Mouse (Mus musculus): ENCODE measurements at regions not wholly inside any gene's neighbourhood (a gene's known extent, or its start where the extent isn't known, plus 50 kb on each side); places are given as distances from the start of the nearest gene placed in this dataset.
A peak's percentile ranks its signal among the peaks of the same experiment; 100 is the strongest.

- WGBS = 56% methylated on average over 1 of the region's 1 CpGs
- H3K9ac ChIP-seq (ENCODE audit: low read depth, low read length) = no peak overlapping the region
- intact Hi-C loops (cut with DNase I) = no loop called here
- no peak for TF ChIP-seq CTCF (IDR thresholded peaks at IDR 0.05)
- TF ChIP-seq POLR2A (IDR thresholded peaks at IDR 0.05; ENCODE audit: insufficient read depth, low read depth, low read length) = no peak
- H3K79me2 ChIP-seq (replicated peaks; ENCODE audit: control insufficient read depth, insufficient read depth, low read length) = no peaks in the 10 kb centered on the region
- peaks cover 9% of the 10 kb centered on the region; the same call in 1 of the 2 replicates for H3K36me3 ChIP-seq (ENCODE audit: control insufficient read depth, insufficient read depth, low read length)
- peaks cover 4% of the 10 kb centered on the region for H3K4me1 ChIP-seq (ENCODE audit: control insufficient read depth, insufficient read depth, low read length)
- H3K4me3 ChIP-seq = no peak overlapping the region
- H3K27ac ChIP-seq = no peak overlapping the region
- H3K27me3 ChIP-seq (ENCODE audit: control insufficient read depth, insufficient read depth, low read length) = no peaks in the 10 kb centered on the region
- DNase-seq = no peak
These were observed 74.6 kb upstream of the Tent5a start for GRCm38 (mm10) chr9:85401736-85402135.

- Histone ChIP-seq H3K27ac (no peak overlapping the region), H3K36me3 (ENCODE audit: control insufficient read depth, insufficient read depth, low read length) (peaks cover 9% of the 10 kb centered on the region; the same call in 1 of the 2 replicates), H3K4me3 (no peak overlapping the region), H3K4me1 (ENCODE audit: control insufficient read depth, insufficient read depth, low read length) (peaks cover 4% of the 10 kb centered on the region), H3K9ac (ENCODE audit: low read depth, low read length) (no peak overlapping the region), H3K27me3 (ENCODE audit: control insufficient read depth, insufficient read depth, low read length) (no peaks in the 10 kb centered on the region), H3K79me2 (replicated peaks; ENCODE audit: control insufficient read depth, insufficient read depth, low read length) (no peaks in the 10 kb centered on the region)
- DNase-seq = peak in 1 of 2 experiments; percentile 35
- 0 out of 2 replicates have a peak, but pooled peaks have one; percentile 15 for TF ChIP-seq EP300 (IDR thresholded peaks at IDR 0.05; ENCODE audit: insufficient read depth, low read depth, low read length)
- TF ChIP-seq POLR2A (IDR thresholded peaks at IDR 0.05; ENCODE audit: insufficient read depth, low read depth, low read length) = no peak
- 21% methylated on average over 12 of the region's 12 CpGs for WGBS
- intact Hi-C loops (cut with DNase I) = no loop called here
These were observed 73.6 kb upstream of the Tent5a start for GRCm38 (mm10) chr9:85400600-85401313.

GRCm38 (mm10) chr9:85394975-85395374 lies 67.8 kb upstream of the Tent5a start:
- Histone ChIP-seq H3K4me1 (ENCODE audit: control insufficient read depth, insufficient read depth, low read length) (no peaks in the 10 kb centered on the region; the same call in 1 of the 2 replicates), H3K9ac (ENCODE audit: low read depth, low read length) (no peak overlapping the region), H3K79me2 (replicated peaks; ENCODE audit: control insufficient read depth, insufficient read depth, low read length) (no peaks in the 10 kb centered on the region), H3K4me3 (no peak overlapping the region), H3K36me3 (ENCODE audit: control insufficient read depth, insufficient read depth, low read length) (no peaks in the 10 kb centered on the region), H3K27ac (no peak overlapping the region), H3K27me3 (ENCODE audit: control insufficient read depth, insufficient read depth, low read length) (no peaks in the 10 kb centered on the region)
- DNase-seq = no peak
- 63% methylated on average over 6 of the region's 6 CpGs for WGBS
- no peak for TF ChIP-seq POLR2A (IDR thresholded peaks at IDR 0.05; ENCODE audit: insufficient read depth, low read depth, low read length)
- no peak for TF ChIP-seq EP300 (IDR thresholded peaks at IDR 0.05; ENCODE audit: insufficient read depth, low read depth, low read length)
- TF ChIP-seq CTCF (IDR thresholded peaks at IDR 0.05) = no peak
- intact Hi-C loops (cut with DNase I) = no loop called here

DNA sequence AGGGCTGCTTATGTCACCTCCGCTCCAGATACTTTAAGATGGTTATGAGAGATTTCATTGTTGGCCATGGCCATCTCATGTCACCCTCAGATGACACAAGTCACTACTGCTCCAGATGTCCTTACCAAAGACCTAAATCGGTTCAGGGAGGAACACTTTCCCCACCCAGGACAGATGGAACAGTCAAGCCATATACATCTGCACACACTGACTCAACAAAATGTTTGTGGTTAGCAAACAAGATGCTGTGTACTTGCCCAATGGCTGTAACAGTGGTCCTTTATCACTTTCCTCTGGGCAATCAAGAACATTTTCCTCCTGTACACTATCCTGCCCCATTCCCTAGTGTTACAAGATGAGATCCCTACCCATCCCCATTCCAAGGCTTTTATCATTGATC lies 64.1 kb upstream of the Tent5a start:
- 88% methylated on average over 2 of the region's 2 CpGs for WGBS
- TF ChIP-seq CTCF (IDR thresholded peaks at IDR 0.05) = no peak
- TF ChIP-seq POLR2A (IDR thresholded peaks at IDR 0.05; ENCODE audit: insufficient read depth, low read depth, low read length) = no peak
- TF ChIP-seq EP300 (IDR thresholded peaks at IDR 0.05; ENCODE audit: insufficient read depth, low read depth, low read length) = no peak

DNA sequence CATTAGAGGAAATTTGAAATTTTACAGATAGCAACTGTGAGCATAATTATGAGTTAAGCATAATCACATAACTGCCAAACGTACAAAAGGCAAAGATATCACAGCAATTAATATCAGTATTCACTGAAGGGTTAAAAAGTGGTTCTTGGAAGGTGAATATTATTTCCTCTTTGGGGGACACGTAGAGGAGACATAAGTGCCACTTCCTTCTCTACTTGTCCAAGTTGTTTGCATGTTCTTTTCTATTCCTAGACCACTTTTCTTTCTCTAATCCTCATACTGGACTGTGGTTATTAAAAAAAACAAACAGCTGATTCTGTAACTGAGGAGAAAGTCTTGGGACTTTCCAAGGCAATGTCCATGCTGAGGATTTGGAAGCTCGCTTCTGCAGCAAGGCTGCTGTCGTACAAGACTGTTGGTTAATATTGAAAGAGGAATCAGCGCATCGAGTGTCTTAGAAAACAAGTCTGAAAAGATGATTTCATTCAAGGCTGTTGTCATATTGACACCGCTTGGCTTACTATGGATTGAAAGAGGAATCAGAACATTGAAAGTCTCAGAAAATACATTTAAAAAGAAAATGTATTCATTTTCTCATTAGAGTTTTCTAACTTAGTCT lies 61.7 kb upstream of the Tent5a start:
- TF ChIP-seq CTCF (IDR thresholded peaks at IDR 0.05) = no peak
- no peak for TF ChIP-seq EP300 (IDR thresholded peaks at IDR 0.05; ENCODE audit: insufficient read depth, low read depth, low read length)
- TF ChIP-seq POLR2A (IDR thresholded peaks at IDR 0.05; ENCODE audit: insufficient read depth, low read depth, low read length) = no peak
- no peak overlapping the region for H3K4me3 ChIP-seq
- H3K4me1 ChIP-seq (ENCODE audit: control insufficient read depth, insufficient read depth, low read length) = no peaks in the 10 kb centered on the region; the same call in 1 of the 2 replicates
- intact Hi-C loops (cut with DNase I) = no loop called here
- DNase-seq = no peak
- H3K27me3 ChIP-seq (ENCODE audit: control insufficient read depth, insufficient read depth, low read length) = no peaks in the 10 kb centered on the region
- no peaks in the 10 kb centered on the region for H3K79me2 ChIP-seq (replicated peaks; ENCODE audit: control insufficient read depth, insufficient read depth, low read length)
- no peak overlapping the region for H3K9ac ChIP-seq (ENCODE audit: low read depth, low read length)
- H3K27ac ChIP-seq = no peak overlapping the region
- no peaks in the 10 kb centered on the region for H3K36me3 ChIP-seq (ENCODE audit: control insufficient read depth, insufficient read depth, low read length)
- WGBS = 59% methylated on average over 7 of the region's 7 CpGs

More for the DNA sequence above, 64.1 kb upstream of the Tent5a start:
- intact Hi-C loops (cut with DNase I) = no loop called here
- Histone ChIP-seq H3K27ac (no peak overlapping the region), H3K9ac (ENCODE audit: low read depth, low read length) (no peak overlapping the region), H3K27me3 (ENCODE audit: control insufficient read depth, insufficient read depth, low read length) (no peaks in the 10 kb centered on the region), H3K4me1 (ENCODE audit: control insufficient read depth, insufficient read depth, low read length) (no peaks in the 10 kb centered on the region; the same call in 1 of the 2 replicates), H3K79me2 (replicated peaks; ENCODE audit: control insufficient read depth, insufficient read depth, low read length) (no peaks in the 10 kb centered on the region), H3K36me3 (ENCODE audit: control insufficient read depth, insufficient read depth, low read length) (no peaks in the 10 kb centered on the region), H3K4me3 (no peak overlapping the region)
- no peak for DNase-seq

- no peaks in the 10 kb centered on the region for H3K27me3 ChIP-seq (ENCODE audit: control insufficient read depth, insufficient read depth, low read length)
- no peak overlapping the region for H3K27ac ChIP-seq
- no peaks in the 10 kb centered on the region for H3K79me2 ChIP-seq (replicated peaks; ENCODE audit: control insufficient read depth, insufficient read depth, low read length)
- no peak overlapping the region for H3K9ac ChIP-seq (ENCODE audit: low read depth, low read length)
- TF ChIP-seq EP300 (IDR thresholded peaks at IDR 0.05; ENCODE audit: insufficient read depth, low read depth, low read length) (no peak), POLR2A (IDR thresholded peaks at IDR 0.05; ENCODE audit: insufficient read depth, low read depth, low read length) (no peak), CTCF (IDR thresholded peaks at IDR 0.05) (no peak)
- no peaks in the 10 kb centered on the region for H3K36me3 ChIP-seq (ENCODE audit: control insufficient read depth, insufficient read depth, low read length)
- H3K4me3 ChIP-seq = no peak overlapping the region
- WGBS = 92% methylated on average over 2 of the region's 2 CpGs
- H3K4me1 ChIP-seq (ENCODE audit: control insufficient read depth, insufficient read depth, low read length) = no peaks in the 10 kb centered on the region
- DNase-seq = no peak
- intact Hi-C loops (cut with DNase I) = no loop called here
These were observed 55.3 kb upstream of the Tent5a start for GRCm38 (mm10) chr9:85382413-85382812.

Data from heart, adult 2 months (tissue).